Mouse (Mus musculus): Measurements from ENCODE around the gene Klhl9.

The Klhl9 gene

DNA sequence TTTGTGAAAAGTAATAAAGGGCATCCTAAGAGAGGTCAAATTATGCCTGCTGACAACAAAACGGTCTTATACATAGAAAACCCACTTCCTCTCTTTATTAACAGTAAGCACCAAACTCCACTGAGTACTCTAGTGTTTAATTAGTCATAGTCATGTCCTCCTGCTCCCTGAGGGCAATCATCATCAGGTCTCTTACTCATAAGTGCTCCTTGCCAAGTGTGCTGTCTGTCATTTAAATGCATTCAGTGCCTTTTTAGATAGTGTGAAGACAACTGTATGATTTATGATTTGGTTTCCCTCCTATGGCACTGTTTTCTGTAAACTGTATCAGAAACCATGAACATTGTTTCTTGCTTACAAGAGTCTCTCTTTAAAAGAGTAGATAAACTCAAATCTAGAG lies 8.0 kb downstream of the Klhl9 start:
- no peak for DNase-seq

DNA sequence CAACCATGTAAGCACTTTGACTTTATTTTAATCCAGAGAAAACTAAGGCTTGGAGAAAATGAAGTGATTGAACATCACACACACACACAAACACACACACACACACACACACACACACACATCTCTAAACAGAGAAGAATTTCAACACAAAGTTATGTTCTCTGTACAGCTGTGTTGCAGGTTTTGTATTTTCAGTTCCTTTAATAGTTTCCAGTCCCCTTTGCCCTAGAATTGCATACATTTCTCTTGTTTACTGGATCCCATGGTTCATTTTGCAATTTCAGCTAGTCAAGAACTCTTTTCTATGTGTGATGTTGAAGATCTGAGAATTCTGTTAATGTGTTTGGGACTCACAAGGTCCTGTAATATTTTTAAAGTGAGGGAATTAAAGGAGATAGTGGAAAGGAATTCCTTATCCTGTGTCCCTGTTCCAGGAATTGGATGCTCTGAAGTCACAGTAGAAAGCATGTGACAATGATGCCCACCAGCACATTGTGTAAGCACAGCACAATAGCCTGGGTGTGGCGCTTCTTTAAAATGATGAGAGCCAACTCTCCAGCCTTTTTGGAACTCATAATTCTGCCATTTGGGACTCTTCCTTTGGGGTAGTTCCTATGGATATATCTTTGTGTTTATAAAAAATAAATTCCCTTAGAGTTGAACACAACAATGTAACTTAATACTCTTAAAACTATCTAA lies 15.0 kb downstream of the Klhl9 start:
- DNase-seq: no peak

DNA sequence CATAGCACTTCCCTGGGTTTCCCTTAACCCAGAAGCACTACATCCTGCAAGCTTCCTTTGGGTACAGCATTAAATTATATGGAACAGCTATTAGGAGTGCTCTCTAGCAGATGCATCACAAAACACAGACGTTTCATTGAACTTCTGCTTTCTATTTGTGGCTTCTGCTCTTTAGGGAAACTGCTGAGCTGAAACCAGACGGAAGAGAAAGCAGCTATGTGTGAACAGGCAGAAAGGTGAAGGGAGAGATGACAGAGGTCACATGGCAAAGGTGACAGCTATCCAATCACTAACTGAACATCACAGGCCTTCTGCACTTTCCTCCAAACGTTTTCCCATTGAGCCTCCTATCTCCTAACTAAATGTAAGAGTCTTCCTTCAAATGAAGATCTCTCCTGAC lies 16.3 kb downstream of the Klhl9 start:
- no peak for DNase-seq

- no peak for DNase-seq
Observed at GRCm38 (mm10) chr4:88699301-88699700, 23.0 kb downstream of the Klhl9 start.

DNA sequence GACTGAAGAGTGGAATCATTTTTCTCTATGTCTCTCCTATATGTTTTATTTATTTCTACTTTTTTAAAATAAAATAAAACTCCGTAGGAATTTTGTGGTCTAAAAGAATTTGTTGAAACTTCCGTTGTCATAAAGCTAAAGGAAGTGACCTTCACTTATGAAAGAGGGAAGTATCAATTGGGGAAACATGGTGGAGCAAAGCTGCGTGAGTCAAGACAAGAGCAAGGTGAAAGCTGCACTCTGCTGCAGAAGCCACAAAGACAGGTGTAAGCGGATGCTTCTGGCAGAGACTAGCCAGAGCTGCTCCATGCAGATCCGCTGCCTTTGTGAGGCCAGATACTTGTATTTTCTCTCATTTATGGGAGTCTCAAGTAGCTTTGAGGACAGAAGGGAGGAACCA lies 23.5 kb downstream of the Klhl9 start:
- DNase-seq: no peak

DNA sequence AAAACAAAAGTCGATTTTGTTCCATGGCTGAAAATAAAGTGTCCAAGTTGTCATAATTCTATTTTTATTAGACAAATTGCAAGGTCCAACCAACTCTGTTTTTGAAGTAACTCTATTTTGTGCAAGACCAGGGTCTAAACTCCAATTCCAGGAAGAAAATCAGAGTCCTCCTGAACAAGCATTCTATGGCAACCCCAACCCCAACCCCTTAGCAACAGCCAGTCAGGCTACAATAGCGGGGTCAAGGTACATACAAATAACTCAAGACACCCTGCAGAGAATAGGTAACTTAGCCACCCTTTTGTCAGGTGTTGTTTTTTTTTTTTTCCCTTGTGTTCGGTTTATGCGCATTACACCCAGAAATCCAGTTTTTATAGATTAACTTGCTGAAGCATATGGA lies 24.5 kb downstream of the Klhl9 start:
- DNase-seq: peak in 1 of 2 experiments; percentile 49

- DNase-seq: no peak
Observed at GRCm38 (mm10) chr4:88697108-88697507, 25.2 kb downstream of the Klhl9 start.

DNA sequence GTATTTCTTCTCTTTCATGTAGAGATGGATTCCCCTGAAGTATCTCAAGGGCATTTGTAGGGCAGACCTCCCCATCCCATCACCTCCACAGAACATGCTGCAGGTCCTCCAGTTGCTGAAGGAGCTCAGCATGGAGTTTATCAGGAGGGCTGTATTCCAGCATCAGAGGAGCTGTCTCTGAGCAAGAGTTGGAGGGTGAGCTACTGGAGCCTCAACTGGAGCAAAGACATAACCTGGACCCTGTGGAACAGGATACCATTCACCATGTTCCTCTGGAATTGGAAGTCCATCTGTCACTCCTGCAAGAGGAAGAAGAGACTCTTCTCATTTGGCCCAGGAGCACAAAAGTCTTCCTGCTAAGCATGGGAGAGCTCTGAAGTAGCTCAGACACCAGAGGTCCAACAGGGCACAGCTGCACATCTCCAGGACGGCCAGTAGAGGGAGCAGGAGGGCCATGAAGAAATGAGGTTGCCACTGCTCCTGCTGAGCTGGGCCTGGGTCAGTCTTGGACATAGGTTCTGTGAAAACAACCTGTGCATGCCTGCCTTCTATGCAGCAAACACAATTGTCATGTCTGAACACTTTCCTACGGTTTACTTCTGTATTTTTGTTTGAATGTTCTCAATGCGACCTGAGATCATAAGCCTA lies 25.9 kb downstream of the Klhl9 start:
- peak; percentile 55 to 75 for DNase-seq

- DNase-seq: no peak
Observed at GRCm38 (mm10) chr4:88693392-88693791, 28.9 kb downstream of the Klhl9 start.

- DNase-seq: no peak
Observed at GRCm38 (mm10) chr4:88692537-88692936, 29.7 kb downstream of the Klhl9 start.

- DNase-seq: no peak
Observed at GRCm38 (mm10) chr4:88691259-88691658, 31.0 kb downstream of the Klhl9 start, which contains the start of gene Ifnab. Gene Ifnab (minus strand): TSS chr4:88691359.

- no peak for DNase-seq
Observed at GRCm38 (mm10) chr4:88683812-88684211, 38.5 kb downstream of the Klhl9 start, which contains the start of gene Ifna2. Gene Ifna2 (minus strand): TSS chr4:88683912.

DNA sequence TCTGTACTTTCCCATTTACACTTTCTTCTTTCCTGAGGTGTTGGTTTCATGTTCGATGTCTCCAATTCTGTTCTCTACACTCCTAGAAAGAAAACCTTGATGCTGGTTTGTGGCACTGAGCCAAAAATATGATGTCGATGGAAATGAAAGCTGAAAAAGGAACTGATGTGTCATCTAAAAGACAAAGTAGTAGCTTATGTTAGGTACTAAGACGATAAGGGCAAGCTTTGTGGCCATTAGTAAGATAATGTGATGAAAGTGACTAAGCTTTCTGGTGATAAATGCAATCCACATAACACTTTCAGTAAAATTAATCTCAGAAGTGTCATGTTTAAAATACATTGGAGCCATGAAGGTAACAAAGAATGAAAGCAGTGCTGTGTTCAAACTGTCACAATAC lies 40.9 kb downstream of the Klhl9 start:
- no peak for DNase-seq

- DNase-seq: peak in 1 of 2 experiments; percentile 30
Observed at GRCm38 (mm10) chr4:88680362-88680761, 41.9 kb downstream of the Klhl9 start.

GRCm38 (mm10) chr4:88676824-88677223 lies 45.4 kb downstream of the Klhl9 start, which contains the start of gene Ifna16:
Gene Ifna16 (minus strand): TSS chr4:88676924.
- no peak for DNase-seq
